Mouse (Mus musculus) small intestine, adult 2 months (tissue): ENCODE data around the gene Tead1. TPM values are rescaled to one million over a fixed set of nuclear protein-coding genes. Genes with fewer than 3 reads are reported as not detected.
A peak's percentile ranks its signal among the peaks of the same experiment; 100 is the strongest.

Experiments
- H3K27ac ChIP-seq: fragments of 200-500 bp; 2 replicates; pipeline ENCODE4 v1.5.1; 2012; ENCODE audit warnings: low read depth, low read length, control low read depth, inconsistent platforms; ENCODE audit not compliant: insufficient read depth
- H3K27me3 ChIP-seq: fragments of 200-500 bp; 2 replicates; pipeline ENCODE4 v1.6.1; 2012; ENCODE audit warnings: mild to moderate bottlenecking, moderate library complexity, low read length, inconsistent platforms; ENCODE audit not compliant: control insufficient read depth, insufficient read depth
- H3K36me3 ChIP-seq: fragments of 200-500 bp; 2 replicates; pipeline ENCODE4 v1.6.1; 2012; ENCODE audit warnings: mild to moderate bottlenecking, low read length, control low read depth, inconsistent platforms; ENCODE audit not compliant: control insufficient read depth, insufficient read depth
- H3K4me1 ChIP-seq: fragments of 200-500 bp; 2 replicates; pipeline ENCODE4 v1.6.1; 2012; ENCODE audit warnings: low read length, inconsistent platforms, mixed read lengths; ENCODE audit not compliant: control insufficient read depth, insufficient read depth, insufficient read length
- H3K4me3 ChIP-seq: fragments of 200-500 bp; 2 replicates; pipeline ENCODE4 v1.5.1; 2012; ENCODE audit warnings: low read depth, mild to moderate bottlenecking, control low read depth, inconsistent platforms, low read length, moderate library complexity
- CTCF ChIP-seq: fragments of 200-500 bp; IDR thresholded peaks from 2 replicates; pipeline ENCODE4 v1.5.1; 2012; ENCODE audit warnings: low read depth, mild to moderate bottlenecking, control low read depth, inconsistent platforms, low read length, moderate library complexity, mixed read lengths; ENCODE audit not compliant: insufficient replicate concordance, insufficient read length; ENCODE audit errors: extremely low read depth
- POLR2A ChIP-seq: fragments of 200-500 bp; IDR thresholded peaks from 2 replicates; pipeline ENCODE4 v1.6.1; 2012; ENCODE audit warnings: low read depth, mild to moderate bottlenecking, control low read depth, inconsistent platforms, low read length, moderate library complexity
- WGBS: fragments of 180-500 bp; shearing (Covaris S2); methylation state at CpG from one replicate; pipeline ENCODE4 v1.1.7; 2018; 5-methylcytosine and 5-hydroxymethylcytosine counted together
- polyA plus RNA-seq: library from polyadenylated mRNA; depleted of rRNA; stranded (reverse); fragments of >200 nt; gene quantifications from 2 replicates; pipeline ENCODE4 v1.2.3, GENCODE M21; 2012

The Tead1 gene
- polyA plus RNA-seq, 1 experiment = 3.7 TPM

DNA sequence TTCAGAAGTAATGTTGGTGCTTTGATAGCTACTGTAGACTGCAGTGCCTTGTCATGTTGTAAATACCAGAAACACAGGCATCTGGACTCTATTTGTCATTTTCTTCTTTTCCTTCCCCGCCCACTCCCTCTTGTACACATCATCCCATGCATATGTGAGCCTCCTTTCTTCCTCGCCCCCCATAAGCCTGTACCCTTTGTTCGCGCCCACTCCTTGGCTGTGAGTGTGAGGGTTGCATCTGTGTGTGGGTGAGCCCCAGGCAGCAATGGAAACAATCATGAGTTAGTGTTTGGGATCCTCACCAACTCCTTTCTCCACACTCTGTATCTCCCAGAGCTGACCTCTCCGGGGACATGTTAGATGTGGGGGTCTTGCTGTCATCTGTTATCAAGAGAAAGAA is 183.0 kb downstream of the Tead1 start:
- peaks cover 5% of the 10 kb centered on the region; the same call in 1 of the 2 replicates for H3K36me3 ChIP-seq
- no peaks in the 10 kb centered on the region for H3K4me1 ChIP-seq
- no peak overlapping the region for H3K27ac ChIP-seq
- WGBS = 94% methylated on average over 5 of the region's 5 CpGs
- TF ChIP-seq CTCF (no peak), POLR2A (no peak)
- H3K4me3 ChIP-seq = no peak overlapping the region
- no peaks in the 10 kb centered on the region for H3K27me3 ChIP-seq

DNA sequence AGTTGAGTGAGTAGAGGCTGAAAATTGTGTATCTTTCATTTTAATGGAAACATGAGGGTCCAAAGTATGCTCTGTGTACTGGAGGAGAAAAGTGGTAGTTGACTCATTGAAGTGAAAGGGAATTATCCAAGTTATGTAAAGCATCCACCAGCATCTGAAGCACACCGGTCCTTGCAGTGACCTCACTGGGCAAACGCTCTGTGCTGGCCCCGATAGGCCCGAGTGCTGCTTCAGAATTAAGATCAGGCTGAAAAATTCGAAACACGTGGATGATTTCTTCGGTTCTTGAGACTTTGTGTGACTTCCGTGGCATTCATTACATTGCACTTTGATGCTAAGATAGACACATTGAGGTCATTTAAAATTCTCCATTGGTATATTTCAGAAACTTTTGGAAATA is 185.1 kb downstream of the Tead1 start:
- Histone ChIP-seq H3K27me3 (no peaks in the 10 kb centered on the region), H3K36me3 (peaks cover 5% of the 10 kb centered on the region; the same call in 1 of the 2 replicates), H3K4me1 (no peaks in the 10 kb centered on the region), H3K4me3 (no peak overlapping the region), H3K27ac (no peak overlapping the region)
- no peak for TF ChIP-seq POLR2A
- no peak for TF ChIP-seq CTCF
- 94% methylated on average over 8 of the region's 8 CpGs for WGBS

DNA sequence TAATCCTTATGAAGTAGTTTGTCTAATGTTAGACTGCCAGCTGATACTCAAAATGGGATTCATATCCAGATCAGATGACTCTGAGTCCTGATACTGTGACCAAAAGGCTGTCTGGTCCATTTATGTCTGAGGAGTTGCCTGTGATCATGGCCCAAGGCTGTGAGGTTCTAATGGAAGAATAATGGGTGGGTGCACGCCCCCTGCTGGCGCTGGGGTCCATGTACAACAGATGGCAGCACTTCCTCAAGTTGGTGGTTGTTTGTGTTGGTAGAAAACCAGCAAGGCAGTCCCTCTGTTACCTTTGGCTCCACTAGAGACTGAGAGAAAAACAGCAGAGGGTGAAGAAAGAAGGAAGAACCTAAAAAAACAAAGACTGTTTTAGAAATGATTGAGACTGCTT is 186.6 kb downstream of the Tead1 start:
- Histone ChIP-seq H3K36me3 (peaks cover 5% of the 10 kb centered on the region; the same call in 1 of the 2 replicates), H3K27me3 (no peaks in the 10 kb centered on the region), H3K4me1 (no peaks in the 10 kb centered on the region), H3K4me3 (no peak overlapping the region), H3K27ac (no peak overlapping the region)
- whole genome bisulfite sequencing = 2% methylated on average over 2 of the region's 2 CpGs
- TF ChIP-seq POLR2A (no peak), CTCF (peak; percentile 70; the same call in 1 of the 2 replicates)

DNA sequence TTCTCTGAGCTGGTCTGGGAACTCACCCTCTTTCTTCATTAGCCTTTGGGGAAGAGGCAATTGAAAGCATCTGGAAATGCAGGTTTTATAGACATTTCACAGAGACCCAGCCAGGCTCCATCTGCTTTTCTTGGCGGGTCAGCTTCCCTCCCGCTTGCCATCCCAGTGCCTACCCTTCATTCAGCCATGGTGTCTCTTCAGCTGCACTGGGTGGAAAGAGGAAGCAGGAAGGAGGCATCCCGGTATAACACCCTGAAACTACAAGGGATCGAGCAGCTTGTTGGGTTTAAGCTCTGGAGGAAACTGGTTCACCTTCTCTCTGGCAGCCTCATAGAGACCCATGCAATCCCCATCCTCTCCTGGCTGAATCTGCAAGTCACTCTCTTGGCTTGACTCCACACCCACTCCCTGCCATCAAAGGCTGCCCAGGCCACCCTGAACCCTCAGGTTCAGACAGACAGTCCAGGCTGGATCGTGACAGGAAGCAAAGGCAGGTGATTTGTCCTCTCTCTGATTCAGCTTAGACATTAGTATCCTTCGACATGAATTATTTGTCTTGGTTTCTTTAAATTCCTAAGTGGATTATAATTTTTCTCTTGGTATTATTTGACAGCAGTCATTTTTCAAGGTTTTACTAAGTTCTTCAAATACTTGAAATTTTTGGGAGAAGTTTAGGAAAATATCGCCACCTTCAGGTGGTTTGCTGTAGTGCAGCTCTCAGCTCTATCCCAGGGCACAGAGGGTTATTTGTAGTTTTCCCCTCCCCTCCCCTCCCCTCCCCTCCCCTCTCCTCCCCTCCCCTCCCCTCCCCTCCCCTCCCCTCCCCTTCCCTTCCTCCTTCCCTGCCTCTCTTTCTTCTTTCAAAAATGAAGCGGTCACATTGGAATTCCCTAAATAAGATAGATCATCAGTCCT is 189.7 kb downstream of the Tead1 start:
- H3K4me1 ChIP-seq = no peaks in the 10 kb centered on the region
- no peak overlapping the region for H3K4me3 ChIP-seq
- H3K27me3 ChIP-seq = no peaks in the 10 kb centered on the region
- H3K27ac ChIP-seq = no peak overlapping the region
- no peaks in the 10 kb centered on the region for H3K36me3 ChIP-seq
- no peak for TF ChIP-seq CTCF
- TF ChIP-seq POLR2A = no peak
- 48% methylated on average over 8 of the region's 8 CpGs for WGBS

DNA sequence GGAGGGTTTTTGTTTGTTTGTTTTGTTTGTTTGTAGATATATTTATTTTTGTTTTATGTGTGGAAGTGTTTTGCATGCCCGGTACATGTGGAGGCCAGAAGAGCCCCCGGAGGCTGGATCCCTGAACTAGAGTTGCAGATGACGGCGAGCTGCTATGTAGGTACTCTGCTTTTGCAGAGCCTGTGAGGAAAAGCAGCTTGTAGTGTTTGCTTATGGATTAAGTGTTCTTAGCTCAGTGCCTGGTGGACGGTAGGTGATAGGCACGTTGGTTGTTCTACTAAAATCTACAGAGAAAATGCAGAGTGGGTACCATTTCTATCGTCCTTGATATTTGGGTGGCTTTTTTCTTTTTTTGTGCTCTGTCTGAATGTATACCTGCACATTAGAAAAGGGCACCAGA is 192.6 kb downstream of the Tead1 start:
- Histone ChIP-seq H3K4me3 (no peak overlapping the region), H3K27me3 (no peaks in the 10 kb centered on the region), H3K36me3 (peaks cover 2% of the 10 kb centered on the region), H3K27ac (no peak overlapping the region), H3K4me1 (no peaks in the 10 kb centered on the region; the same call in 1 of the 2 replicates)
- TF ChIP-seq CTCF (no peak), POLR2A (no peak)
- 72% methylated on average over 7 of the region's 7 CpGs for WGBS

DNA sequence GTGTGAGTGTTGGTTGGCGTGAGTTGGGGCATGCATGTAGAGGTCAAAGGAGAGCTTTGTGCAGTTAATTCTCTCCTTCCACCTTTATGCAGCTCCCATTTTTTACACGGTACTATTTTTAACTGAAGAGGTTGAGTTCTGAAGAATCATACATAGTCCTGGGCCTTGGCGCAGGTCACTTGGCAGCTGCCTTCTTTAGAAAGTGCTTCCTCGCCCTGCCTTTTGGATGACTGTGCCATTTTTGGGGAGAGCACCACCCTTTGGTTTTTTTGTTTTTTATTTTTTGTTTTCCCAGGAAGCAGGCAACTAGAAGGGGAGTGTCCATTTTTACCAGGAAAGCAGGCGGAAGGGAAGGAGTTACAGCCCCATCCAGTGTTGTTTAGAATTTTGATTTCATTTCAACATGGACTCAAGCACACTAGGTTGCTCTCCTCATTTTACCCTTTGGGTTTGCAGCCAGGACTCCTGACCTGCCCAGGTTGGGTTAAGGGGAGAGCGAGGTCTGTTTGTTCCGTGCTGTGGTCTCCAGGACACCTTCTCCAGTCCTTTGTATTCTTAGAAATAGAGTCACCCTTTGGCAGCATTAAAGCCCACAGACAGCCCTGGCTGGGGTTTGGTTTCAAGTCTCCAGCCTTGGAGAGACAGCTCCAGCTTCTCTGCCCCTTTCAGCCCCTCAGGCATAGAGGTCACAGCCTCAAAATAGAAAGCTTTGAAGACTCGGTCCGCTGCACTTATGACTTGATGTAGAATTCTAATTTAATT is 193.5 kb downstream of the Tead1 start:
- H3K4me3 ChIP-seq = no peak overlapping the region
- no peaks in the 10 kb centered on the region for H3K27me3 ChIP-seq
- no peak for TF ChIP-seq POLR2A
- no peak for TF ChIP-seq CTCF
- H3K36me3 ChIP-seq = peaks cover 3% of the 10 kb centered on the region
- no peak overlapping the region for H3K27ac ChIP-seq
- no peaks in the 10 kb centered on the region; the same call in 1 of the 2 replicates for H3K4me1 ChIP-seq
- 88% methylated on average over 9 of the region's 9 CpGs for WGBS

DNA sequence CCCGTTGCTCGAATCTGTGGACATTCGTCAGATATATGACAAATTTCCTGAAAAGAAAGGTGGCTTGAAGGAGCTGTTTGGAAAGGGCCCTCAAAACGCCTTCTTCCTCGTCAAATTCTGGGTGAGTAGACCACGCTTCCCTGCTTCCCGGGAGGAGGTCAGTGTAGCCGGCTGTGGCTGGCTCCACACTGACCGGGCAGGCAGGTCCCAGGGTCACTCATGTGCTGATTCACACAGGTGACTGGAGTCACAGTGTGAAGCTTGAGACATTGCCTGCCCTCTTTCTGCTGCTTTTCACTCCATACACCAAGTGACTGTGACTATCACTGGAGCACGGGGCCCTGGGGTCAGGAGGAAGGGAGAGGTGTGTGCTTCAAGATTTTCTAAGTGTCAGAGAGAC is 197.0 kb downstream of the Tead1 start:
- Histone ChIP-seq H3K27me3 (no peaks in the 10 kb centered on the region), H3K4me3 (no peak overlapping the region), H3K4me1 (no peaks in the 10 kb centered on the region; the same call in 1 of the 2 replicates), H3K36me3 (peaks cover 3% of the 10 kb centered on the region), H3K27ac (no peak overlapping the region)
- TF ChIP-seq POLR2A (no peak), CTCF (no peak)
- WGBS = 92% methylated on average over 10 of the region's 10 CpGs
